Mouse (Mus musculus) heart, adult 2 months (tissue): ENCODE measurements around the gene Vsig8.

ENCODE experiments used
- CTCF ChIP-seq: fragments of 200-600 bp; IDR thresholded peaks from 2 replicates; pipeline ENCODE4 v1.8.1; 2022; ENCODE audit warnings: antibody characterized with exemption, mild to moderate bottlenecking, moderate library complexity
- EP300 ChIP-seq: fragments of 200-500 bp; IDR thresholded peaks from 2 replicates; pipeline ENCODE4 v1.6.1; 2011; ENCODE audit warnings: low read depth, low read length, control low read depth; ENCODE audit not compliant: insufficient read depth
- POLR2A ChIP-seq: fragments of 200-500 bp; IDR thresholded peaks from 2 replicates; pipeline ENCODE4 v1.6.1; 2011; ENCODE audit warnings: mild to moderate bottlenecking, low read depth, low read length, control low read depth; ENCODE audit not compliant: insufficient read depth

DNA sequence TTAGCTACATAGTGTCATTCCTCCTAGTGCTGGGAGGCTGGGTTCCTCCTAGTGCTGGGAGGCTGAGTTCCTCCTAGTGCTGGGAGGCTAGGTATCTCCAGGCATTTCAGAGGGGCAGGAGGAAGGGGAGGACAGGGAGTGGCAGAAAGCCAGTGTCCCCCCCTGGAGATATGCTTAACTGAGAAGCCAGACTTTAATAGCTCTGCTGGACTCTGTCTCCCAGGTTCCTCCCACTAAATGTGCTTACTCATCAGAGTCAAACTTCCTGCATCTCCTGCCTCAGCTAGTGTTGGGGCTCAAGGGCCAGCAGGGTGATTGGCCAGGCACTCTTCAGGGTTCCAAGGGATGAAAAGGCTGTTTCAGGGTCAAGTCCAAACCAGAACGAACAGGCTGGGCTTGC, 40.3 kb upstream of the Vsig8 start:
- TF ChIP-seq CTCF, result no peak
- TF ChIP-seq POLR2A, result no peak
- no peak for TF ChIP-seq EP300
